Mouse (Mus musculus) thymus, postnatal 0 days (tissue): ENCODE measurements around the gene Gm10639. TPM values are rescaled to one million over a fixed set of nuclear protein-coding genes. Genes with fewer than 3 reads are reported as not detected.
"Not testable (repeated sequence)": the region's sequence is repeated elsewhere in the genome, so short reads cannot be mapped to it uniquely, and the experiment has no call there.

Source experiments
- DNase-seq: peaks from one replicate; pipeline ENCODE4 v3.0.0-alpha.2; 2015; ENCODE audit warnings: low spot score
- polyA plus RNA-seq: library from polyadenylated mRNA; unstranded; fragments of >200 nt; fragmentation: Nextera tagmentation; extraction: Ambion mirVana; gene quantifications from 2 replicates; pipeline ENCODE4 v1.2.1, GENCODE M21; 2015

Gm10639 gene
- polyA plus RNA-seq = not detected in 2 replicates

DNA sequence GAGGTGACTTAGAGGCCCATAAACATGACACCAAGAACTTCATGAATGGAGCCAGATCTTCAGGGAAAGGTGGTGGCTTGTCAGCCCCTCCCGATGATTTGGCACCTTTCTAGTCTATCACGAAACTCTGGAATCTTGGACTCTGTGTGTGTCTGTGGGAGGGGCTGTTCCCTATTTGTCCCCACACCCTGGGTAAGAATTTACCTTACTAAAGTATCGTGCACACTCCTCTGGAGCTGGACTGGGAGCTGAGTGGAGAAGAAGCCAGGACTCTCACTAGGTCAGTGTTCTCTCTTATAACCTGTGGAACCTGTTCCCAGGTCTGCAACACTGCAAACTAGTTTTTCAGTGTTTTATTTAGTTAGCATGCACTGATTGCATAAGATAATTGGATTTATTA, at the start of gene Gm10639:
TSS of gene Gm10639 (plus strand) at position 201 of the 400 bp plus-strand sequence.
- not testable (repeated sequence) for DNase-seq

DNA sequence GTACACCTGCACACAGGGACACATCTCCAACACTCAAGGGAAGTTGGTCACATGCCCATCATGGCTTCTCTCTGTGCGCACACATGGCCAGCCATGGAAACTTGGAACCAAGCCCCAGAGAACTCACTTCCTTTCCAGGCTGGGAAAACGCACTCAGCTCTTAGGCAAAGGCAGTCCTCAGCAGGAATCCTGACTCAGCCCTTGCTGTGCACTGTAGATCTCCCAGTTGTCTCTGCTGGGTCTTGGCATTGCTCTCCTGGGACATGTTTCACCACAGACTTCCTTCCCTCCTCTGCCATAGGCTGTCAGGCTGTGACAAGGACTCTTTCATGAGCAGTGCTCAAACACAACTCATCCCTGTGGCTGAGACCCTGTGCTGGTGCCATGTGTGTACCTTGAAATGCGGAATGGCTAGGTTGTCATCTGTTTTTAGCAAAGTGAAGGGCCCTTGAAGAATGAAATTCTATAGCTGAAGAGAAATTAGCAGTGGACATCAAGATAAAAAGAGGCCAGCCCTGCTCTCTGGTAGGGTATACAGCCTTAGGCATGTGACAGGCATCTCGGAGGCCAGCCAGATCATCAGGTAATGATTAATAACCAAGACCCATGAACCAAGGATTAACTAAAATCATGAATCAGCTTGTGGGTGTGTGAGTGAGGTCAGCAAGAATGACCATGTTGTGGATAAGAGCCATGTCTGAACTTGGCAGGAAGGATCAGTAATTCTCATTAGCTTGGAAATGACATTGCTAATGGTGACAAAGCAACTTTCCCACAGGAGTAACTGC, 33.8 kb upstream of the Gm10639 start:
- not testable (repeated sequence) for DNase-seq

DNA sequence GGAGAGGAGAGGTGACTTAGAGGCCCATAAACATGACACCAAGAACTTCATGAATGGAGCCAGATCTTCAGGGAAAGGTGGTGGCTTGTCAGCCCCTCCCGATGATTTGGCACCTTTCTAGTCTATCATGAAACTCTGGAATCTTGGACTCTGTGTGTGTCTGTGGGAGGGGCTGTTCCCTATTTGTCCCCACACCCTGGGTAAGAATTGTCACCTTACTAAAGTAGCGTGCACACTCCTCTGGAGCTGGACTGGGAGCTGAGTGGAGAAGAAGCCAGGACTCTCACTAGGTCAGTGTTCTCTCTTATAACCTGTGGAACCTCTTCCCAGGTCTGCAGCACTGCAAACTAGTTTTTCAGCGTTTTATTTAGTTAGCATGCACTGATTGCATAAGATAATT, 32.8 kb upstream of the Gm10639 start, which contains the start of gene Gm3776:
TSS of gene Gm3776 (plus strand) at position 216 of the 400 bp plus-strand sequence.
- not testable (repeated sequence) for DNase-seq

DNA sequence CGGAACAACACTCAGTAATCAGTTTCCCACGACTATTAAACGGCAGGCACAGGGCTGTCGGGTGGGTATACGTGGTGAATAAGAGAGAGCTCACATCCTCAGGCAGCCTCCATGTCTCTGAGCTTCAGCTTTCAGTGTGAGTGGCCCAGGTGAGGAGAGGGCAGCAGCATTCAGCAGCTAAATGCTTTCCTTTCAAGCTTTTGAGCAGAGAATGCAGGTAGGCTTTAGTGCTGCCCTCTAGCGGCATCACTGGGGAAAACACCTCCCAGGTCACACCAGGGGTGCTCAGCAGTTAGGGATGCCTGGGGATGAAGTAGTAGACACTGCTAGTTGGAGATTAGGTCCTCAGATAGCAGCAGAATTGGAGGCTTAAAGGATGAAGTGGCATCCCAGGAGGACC, 30.0 kb upstream of the Gm10639 start:
- not testable (repeated sequence) for DNase-seq

DNA sequence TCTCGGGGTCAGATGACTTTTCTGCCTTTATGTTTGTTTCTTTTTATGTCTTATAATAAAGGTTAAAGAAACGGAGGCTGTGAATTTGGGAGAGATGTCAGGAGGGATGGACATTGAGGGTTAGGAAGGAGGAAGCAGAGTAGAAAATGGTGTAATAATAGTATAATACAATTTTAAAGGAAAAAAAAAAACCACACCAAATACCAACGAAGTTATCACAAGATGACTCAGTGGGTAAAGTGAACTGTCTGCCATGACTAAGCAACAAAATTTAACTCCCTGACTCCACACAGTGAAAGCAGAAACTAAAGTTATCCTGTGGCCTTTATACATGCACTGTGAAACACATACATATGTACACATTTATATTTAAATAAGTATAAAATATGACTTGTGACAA, 18.8 kb upstream of the Gm10639 start:
- DNase-seq = not testable (repeated sequence)

DNA sequence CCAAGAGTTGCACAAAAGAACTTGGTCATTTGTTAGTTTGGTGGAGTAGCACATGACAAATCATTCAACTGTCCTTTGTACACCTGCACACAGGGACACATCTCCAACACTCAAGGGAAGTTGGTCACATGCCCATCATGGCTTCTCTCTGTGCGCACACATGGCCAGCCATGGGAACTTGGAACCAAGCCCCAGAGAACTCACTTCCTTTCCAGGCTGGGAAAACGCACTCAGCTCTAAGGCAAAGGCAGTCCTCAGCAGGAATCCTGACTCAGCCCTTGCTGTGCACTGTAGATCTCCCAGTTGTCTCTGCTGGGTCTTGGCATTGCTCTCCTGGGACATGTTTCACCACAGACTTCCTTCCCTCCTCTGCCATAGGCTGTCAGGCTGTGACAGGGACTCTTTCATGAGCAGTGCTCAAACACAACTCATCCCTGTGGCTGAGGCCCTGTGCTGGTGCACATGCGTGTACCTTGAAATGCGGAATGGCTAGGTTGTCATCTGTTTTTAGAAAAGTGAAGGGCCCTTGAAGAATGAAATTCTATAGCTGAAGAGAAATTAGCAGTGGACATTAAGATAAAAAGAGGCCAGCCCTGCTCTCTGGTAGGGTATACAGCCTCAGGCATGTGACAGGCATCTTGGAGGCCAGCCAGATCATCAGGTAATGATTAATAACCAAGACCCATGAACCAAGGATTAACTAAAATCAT, 7.6 kb upstream of the Gm10639 start:
- DNase-seq = not testable (repeated sequence)

DNA sequence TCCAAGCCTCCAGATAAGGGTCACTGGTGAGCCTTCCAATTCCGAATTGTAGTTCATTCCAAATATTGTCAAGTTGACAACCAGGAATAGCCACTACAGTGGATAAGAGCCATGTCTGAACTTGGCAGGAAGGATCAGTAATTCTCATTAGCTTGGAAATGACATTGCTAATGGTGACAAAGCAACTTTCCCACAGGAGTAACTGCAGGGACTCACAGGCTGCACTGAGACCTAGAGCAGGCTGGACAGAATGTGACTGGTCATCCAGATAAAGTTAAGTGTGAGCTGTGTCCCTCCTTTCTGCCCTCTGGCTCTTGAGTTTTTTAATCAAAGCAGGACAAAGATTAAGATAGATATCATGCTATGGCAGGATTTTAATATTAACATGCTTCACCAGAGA, 660 bp upstream of the Gm10639 start:
- DNase-seq = not testable (repeated sequence)

DNA sequence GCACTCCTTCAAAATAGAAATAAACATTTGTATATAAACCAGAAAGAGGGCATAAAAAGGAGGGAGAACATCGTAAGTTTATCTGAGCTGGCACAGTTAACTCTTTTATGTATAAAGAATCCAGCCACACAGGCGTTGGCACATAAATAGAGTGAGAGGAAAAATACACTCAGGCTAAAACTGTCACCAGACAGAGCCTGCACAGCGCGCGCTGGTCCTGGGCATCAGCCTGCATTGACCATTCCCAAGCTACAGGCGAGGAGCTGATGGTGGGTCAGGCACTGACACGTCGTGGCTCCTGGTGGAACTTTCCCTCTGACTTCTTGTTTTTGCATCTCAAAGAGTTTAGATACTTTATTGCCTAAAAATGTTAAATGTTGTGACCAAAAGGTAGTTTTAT, 2.7 kb downstream of the Gm10639 start:
- not testable (repeated sequence) for DNase-seq

DNA sequence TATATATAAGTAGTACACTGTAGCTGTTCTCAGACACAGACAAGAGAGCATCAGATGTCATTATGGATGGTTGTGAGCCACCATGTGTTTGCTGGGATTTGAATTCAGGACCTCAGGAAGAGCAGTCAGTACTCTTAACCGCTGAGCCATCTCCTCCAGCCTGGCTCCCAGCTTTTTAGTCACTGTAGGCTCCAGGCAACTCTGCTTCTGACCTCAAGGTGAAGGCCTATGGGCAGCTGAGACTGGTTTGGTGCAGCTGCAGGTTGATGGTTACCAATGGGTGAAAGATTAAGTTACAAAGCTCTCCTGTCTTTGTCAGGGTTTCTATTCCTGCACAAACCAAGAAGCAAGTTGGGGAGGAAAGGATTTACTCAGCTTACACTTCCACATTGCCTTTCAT, 4.0 kb downstream of the Gm10639 start:
- DNase-seq = not testable (repeated sequence)

DNA sequence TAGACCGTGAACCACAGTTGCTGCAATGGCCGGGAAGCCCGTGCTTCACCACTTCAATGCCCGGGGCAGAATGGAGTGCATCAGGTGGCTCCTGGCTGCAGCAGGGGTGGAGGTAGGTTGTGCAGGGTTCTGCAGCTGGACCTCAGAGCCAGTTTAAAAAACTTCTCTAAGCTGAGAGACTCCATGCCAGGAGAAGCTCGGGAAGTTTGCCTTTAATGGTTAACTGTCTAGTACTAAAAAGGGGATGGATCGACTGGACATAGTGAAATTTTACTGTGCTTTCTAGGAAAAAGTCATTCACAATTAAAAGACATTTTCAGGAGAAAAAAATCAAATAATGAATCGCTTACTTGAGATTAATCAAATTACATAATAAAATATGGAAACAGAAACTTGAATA, 5.1 kb downstream of the Gm10639 start:
- not testable (repeated sequence) for DNase-seq

DNA sequence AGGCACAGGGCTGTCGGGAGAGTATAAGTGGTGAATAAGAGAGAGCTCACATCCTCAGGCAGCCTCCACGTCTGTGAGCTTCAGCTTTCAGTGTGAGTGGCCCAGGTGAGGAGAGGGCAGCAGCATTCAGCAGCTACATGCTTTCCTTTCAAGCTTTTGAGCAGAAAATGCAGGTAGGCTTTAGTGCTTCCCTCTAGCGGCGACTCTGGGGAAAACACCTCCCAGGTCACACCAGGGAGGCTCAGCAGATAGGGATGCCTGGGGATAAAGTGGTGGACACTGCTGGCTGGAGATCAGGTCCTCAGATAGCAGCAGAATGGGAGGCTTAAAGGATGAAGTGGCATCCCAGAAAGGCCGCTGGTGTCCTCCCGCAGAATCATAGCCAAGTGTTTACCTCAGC, 6.4 kb downstream of the Gm10639 start:
- peak; percentile 37 for DNase-seq

DNA sequence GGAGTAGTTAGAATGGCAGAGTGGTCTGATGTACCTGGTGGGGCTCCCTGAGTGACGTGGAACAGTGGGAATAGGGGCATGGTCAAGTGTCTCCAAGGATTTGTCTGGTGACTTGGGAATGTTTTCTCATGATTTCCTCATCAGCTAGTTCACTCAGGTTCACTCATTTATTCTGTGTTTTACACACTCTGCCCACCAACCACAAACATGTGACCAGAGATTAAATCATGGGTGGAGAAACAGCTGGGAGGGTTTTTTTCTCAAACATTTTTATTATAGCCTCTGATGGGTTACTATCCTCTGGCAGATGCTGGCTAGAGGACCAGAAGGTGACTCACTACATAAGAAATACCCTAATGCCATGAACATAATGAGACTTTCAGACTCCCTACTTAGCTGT, 8.5 kb downstream of the Gm10639 start:
- no peak for DNase-seq

DNA sequence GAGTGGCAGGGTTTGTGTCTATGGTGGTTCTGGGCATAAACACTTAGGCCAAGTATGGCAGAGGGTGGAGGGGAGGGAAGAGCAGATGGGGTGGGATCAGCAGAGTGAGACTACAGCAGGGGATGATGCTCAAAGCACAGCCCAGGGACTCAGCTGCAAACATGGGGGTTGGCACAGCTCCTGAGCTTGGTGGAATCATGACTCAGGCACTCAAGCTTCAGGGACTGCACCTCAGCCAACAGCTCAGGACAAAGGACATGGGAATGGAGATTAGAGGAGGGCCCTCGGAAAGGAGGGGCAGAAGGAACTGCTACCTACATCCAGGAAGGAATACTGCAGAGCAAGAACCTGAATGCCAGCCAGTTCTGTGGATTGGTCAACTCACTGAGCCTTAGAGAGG, 9.4 kb downstream of the Gm10639 start:
- not testable (repeated sequence) for DNase-seq

DNA sequence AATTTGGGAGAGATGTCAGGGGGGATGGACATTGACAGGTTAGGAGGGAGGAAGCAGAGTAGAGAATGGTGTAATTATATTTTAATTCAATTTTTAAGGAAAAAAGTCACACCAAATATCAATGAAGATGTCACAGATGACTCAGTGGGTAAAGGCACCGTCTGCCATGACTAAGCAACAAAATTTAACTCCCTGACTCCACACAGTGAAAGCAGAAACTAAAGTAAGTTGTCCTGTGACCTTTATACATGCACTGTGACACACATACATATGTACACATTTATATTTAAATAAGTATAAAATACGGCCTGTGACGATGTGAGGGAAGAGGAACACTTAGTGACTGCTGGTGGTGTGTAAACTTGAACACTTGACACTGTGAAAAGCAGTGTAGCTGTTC, 18.4 kb downstream of the Gm10639 start:
- DNase-seq = not testable (repeated sequence)

DNA sequence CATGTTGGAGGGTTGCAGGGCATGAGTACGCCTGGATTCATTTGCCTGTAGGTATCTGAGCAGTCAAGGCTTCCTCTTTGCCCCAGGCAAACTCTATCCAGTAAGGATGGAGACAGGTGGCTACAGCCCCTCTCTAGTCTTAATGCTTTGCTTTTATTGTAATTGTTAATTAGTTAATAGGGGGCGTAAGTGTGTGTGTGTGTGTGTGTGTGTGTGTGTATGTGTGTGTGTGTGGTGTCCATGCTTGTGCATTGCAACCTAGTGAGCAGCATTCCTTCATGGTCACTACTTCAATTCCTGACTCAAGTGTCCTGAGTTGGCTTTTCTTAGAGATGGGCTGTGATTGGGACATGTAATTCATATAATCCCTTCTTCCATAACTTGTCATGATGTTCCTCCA, 25.0 kb downstream of the Gm10639 start, which contains the start of gene Omt2a:
TSS of gene Omt2a (minus strand) at position 101 of the 400 bp plus-strand sequence.
- DNase-seq = no peak

DNA sequence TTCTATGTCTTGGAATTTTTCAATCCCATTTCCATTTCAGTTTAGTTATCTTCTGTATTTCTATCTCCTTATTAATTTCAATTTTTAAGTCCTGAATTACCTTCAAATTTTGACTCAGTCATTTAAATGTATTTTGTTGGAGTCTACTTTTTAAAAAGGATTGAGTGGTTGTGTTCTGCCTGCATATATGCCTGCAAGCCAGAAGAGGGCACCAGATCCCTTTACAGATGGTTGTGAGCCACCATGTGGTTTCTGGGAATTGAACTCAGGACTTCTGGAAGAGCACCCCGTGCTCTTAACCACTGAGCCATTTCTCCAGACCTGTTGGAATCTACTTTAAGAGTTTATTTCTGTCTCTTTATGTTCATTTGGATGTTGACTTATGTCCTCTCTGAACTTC, 29.8 kb downstream of the Gm10639 start:
- DNase-seq = no peak

DNA sequence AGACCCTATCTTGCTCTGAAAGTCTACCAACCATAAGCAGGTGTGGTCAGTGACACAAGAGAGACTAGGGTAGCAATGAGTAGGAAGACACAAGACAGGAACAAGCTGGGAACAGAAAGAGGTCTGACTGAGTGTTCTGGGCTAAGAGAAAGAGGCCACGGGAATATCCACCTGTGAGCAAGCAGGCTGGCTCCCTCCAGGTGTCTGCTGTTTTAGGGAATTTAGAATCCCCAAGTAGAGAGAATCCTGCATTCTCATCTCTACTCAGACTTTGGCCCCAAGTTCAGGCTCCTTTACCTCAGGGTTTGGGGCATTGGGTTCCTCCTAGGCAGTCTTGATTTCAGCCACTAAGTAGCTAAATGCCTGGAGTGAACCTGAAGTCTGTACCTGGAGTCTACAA, 37.6 kb downstream of the Gm10639 start, which contains the start of gene Omt2b:
TSS of gene Omt2b (plus strand) at position 301 of the 400 bp plus-strand sequence.
- DNase-seq = not testable (repeated sequence)

DNA sequence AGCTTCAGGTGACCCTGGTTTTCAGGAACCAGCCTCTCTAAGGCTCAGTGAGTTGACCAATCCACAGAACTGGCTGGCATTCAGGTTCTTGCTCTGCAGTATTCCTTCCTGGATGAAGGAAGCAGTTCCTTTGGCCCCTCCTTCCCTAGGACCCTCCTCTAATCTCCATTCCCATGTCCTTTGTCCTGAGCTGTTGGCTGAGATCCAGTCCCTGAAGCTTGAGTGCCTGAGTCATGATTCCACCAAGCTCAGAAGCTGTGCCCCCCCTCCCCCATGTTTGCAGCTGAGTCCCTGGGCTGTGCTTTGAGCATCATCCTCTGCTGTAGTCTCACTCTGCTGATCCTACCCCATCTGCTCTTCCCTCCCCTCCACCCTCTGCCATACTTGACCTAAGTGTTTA, 47.3 kb downstream of the Gm10639 start:
- DNase-seq = not testable (repeated sequence)

DNA sequence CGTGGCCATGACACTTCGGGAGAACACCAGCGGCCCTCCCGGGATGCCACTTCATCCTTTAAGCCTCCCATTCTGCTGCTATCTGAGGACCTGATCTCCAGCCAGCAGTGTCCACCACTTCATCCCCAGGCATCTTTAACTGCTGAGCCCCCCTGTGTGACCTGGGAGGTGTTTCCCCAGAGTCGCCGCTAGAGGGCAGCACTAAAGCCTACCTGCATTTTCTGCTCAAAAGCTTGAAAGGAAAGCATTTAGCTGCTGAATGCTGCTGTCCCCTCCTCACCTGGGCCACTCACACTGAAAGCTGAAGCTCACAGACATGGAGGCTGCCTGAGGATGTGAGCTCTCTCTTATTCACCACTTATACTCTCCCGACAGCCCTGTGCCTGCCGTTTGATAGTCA, 50.6 kb downstream of the Gm10639 start:
- DNase-seq = peak; percentile 36

DNA sequence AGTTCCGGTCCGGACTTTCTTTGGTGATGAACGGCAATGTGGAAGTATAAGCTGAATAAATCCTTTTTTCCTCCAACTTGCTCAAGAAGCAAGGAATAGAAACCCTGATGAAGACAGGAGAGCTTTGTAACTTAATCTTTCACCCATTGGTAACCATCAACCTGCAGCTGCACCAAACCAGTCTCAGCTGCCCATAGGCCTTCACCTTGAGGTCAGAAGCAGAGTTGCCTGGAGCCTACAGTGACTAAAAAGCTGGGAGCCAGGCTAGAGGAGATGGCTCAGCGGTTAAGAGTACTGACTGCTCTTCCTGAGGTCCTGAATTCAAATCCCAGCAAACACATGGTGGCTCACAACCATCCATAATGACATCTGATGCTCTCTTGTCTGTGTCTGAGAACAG, 52.8 kb downstream of the Gm10639 start:
- DNase-seq = not testable (repeated sequence)

DNA sequence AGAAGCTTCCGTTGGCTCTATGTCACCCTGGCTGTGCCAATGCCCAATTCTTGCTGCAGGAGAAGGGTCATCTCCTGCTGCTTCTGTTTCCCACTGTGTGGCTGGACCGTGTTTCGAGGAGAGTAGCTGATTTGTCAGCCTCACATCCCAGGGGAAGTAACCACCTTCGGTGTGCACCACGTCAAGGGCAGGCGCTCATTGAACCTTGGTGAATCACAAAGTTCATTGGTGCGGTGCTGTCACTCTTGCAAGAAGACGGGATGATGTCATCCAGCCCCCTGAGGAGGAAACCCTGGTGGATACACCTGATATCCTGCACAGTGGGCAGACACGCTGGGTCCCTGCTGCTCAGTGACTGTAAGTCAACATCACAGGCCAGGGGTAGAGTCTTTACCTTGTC, 53.3 kb downstream of the Gm10639 start:
- DNase-seq = not testable (repeated sequence)

DNA sequence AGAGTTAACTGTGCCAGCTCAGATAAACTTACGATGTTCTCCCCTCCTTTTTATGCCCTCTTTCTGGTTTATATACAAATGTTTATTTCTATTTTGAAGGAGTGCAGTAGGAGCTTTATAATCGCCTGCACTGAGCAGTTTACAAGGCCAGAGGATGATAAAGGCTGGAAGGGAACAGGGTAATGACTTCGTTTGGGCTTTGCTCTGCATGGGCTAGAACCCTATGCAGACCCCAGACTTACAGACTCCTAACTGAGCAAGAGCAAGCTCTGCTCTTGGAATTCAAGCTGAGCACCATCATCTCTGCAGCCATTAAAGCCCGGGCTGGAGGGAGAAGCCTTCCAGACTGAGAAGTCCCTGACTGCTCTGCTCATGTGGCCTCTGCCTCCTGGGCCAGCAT, 55.5 kb downstream of the Gm10639 start:
- DNase-seq = not testable (repeated sequence)
